Mouse (Mus musculus): ENCODE results near the gene Aadat. TPM values are rescaled to one million over a fixed set of nuclear protein-coding genes. Genes with fewer than 3 reads are reported as not detected.

Gene Aadat
- 0.18 TPM in 1 of 2 replicates, not detected in the other for polyA plus RNA-seq (2012; rRNA removed)

GRCm38 (mm10) chr8:60505653-60506521 is at the start of gene Aadat:
Aadat (plus strand) TSS chr8:60505932.

GRCm38 (mm10) chr8:60503098-60503497 is 2.6 kb upstream of the Aadat start, which contains the start of gene Gm10283:
Gm10283 (minus strand) TSS chr8:60503198.

Other genes with a start within 250 kb of the Aadat start
- gene Gm10283, start 2.7 kb upstream of the Aadat start, polyA plus RNA-seq (2012; rRNA removed) = not detected in 2 replicates
- 1.1 and 1.2 TPM in 2 replicates for gene Mfap3l, start 126.9 kb downstream of the Aadat start, polyA plus RNA-seq (2012; rRNA removed)

All from stomach, adult 2 months (tissue).